Mouse (Mus musculus): ENCODE results near the gene Crb2. TPM values are rescaled to one million over a fixed set of nuclear protein-coding genes. Genes with fewer than 3 reads are reported as not detected.

Crb2 gene
- polyA plus RNA-seq, 1 experiment from 2014 or later, result 9.1 TPM

Other genes starting within 250 kb of the Crb2 start
- gene Strbp, start 72.4 kb upstream of the Crb2 start, polyA plus RNA-seq (2016; fragmentation: Nextera tagmentation; extraction: Ambion mirVana), result 94.9 and 103 TPM in 2 replicates